Mouse (Mus musculus): ENCODE data around the gene Rassf1.
A peak's percentile ranks its signal among the peaks of the same experiment; 100 is the strongest.

The Rassf1 gene

GRCm38 (mm10) chr9:107541005-107541404, 10.3 kb upstream of the Rassf1 start:
- DNase-seq (ENCODE audit: low read depth), result no peak

GRCm38 (mm10) chr9:107541474-107542351, 9.6 kb upstream of the Rassf1 start, which contains the start of the genes Cyb561d2 and Nprl2:
Gene Cyb561d2, minus strand, starts transcription at chr9:107542193.
Gene Nprl2, plus strand, starts transcription at chr9:107542226.
- peak; percentile 92 for DNase-seq (ENCODE audit: low read depth)

GRCm38 (mm10) chr9:107542352-107542686, 9.0 kb upstream of the Rassf1 start:
- DNase-seq (ENCODE audit: low read depth), result no peak

GRCm38 (mm10) chr9:107542721-107543120, 8.6 kb upstream of the Rassf1 start:
- no peak for DNase-seq (ENCODE audit: low read depth)

GRCm38 (mm10) chr9:107543299-107543698, 8.1 kb upstream of the Rassf1 start:
- DNase-seq (ENCODE audit: low read depth), result no peak

GRCm38 (mm10) chr9:107544196-107544700, 7.1 kb upstream of the Rassf1 start:
- DNase-seq (ENCODE audit: low read depth), result no peak

- no peak for DNase-seq (ENCODE audit: low read depth)
Measured at GRCm38 (mm10) chr9:107544729-107545128, 6.6 kb upstream of the Rassf1 start.

- DNase-seq (ENCODE audit: low read depth), result no peak
Measured at GRCm38 (mm10) chr9:107545199-107545598, 6.2 kb upstream of the Rassf1 start.

- no peak for DNase-seq (ENCODE audit: low read depth)
Measured at GRCm38 (mm10) chr9:107545602-107546001, 5.8 kb upstream of the Rassf1 start.

- DNase-seq (ENCODE audit: low read depth), result peak; percentile 90
Measured at GRCm38 (mm10) chr9:107547026-107547425, 4.3 kb upstream of the Rassf1 start, which contains the start of gene Zmynd10. Gene Zmynd10, plus strand, starts transcription at chr9:107547298.

- DNase-seq (ENCODE audit: low read depth), result no peak
Measured at GRCm38 (mm10) chr9:107547957-107548356, 3.4 kb upstream of the Rassf1 start.

GRCm38 (mm10) chr9:107548820-107549219, 2.5 kb upstream of the Rassf1 start:
- no peak for DNase-seq (ENCODE audit: low read depth)

GRCm38 (mm10) chr9:107549297-107550074, 1.9 kb upstream of the Rassf1 start:
- no peak for DNase-seq (ENCODE audit: low read depth)

GRCm38 (mm10) chr9:107550491-107551116, 751 bp upstream of the Rassf1 start:
- no peak for DNase-seq (ENCODE audit: low read depth)

GRCm38 (mm10) chr9:107551890-107552355, 568 bp downstream of the Rassf1 start:
- no peak for DNase-seq (ENCODE audit: low read depth)

- DNase-seq (ENCODE audit: low read depth), result no peak
Measured at GRCm38 (mm10) chr9:107552690-107553393, 1.5 kb downstream of the Rassf1 start.

- DNase-seq (ENCODE audit: low read depth), result no peak
Measured at GRCm38 (mm10) chr9:107553541-107554318, 2.4 kb downstream of the Rassf1 start.

- DNase-seq (ENCODE audit: low read depth), result peak; percentile 94
Measured at GRCm38 (mm10) chr9:107554319-107554825, 3.0 kb downstream of the Rassf1 start.

GRCm38 (mm10) chr9:107555031-107555457, 3.7 kb downstream of the Rassf1 start:
- DNase-seq (ENCODE audit: low read depth), result no peak

- no peak for DNase-seq (ENCODE audit: low read depth)
Measured at GRCm38 (mm10) chr9:107555701-107556100, 4.3 kb downstream of the Rassf1 start.
